8 mouse cellular contexts compared by ENCODE assay signal in the genomic region with DNA sequence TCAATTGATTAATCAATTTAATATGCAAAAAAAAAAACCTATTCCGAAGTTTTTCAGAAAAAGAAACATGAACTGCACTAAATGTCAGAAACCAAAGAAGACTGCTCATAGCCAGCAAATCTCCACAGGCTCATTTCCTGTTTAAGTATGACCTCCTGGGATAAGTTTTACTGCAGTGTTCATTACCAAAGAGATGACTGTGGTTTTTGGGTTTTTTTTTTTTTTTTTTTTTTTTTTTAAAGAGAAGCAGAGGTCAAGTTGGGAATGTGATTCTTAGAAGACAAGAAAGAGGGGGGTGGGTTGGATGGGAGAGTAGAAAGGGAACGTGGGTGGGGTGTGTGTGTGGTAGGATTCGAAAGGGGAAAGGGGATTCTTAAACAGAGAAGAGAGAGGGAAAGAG. TPM values are rescaled to one million over a fixed set of nuclear protein-coding genes. Genes with fewer than 3 reads are reported as not detected.
DNase-seq lines count a peak whose midpoint lies in the region; ATAC-seq and TF ChIP-seq lines count a peak whose summit lies in the region.

No protein-coding gene starts in this region.

- peak overlapping the region; percentile 81 for H3K9ac ChIP-seq in forebrain, embryonic 16.5 days (replicated peaks; ENCODE audit: low read depth, low read length)
- H3K9ac ChIP-seq in liver, postnatal 0 days (replicated peaks) = peak overlapping the region; percentile 79

- H3K4me3 ChIP-seq in gastrocnemius, adult 2 months = peak overlapping the region; percentile 94
- peak overlapping the region; percentile 90 for H3K4me3 ChIP-seq in forebrain, embryonic 16.5 days (replicated peaks; ENCODE audit: low read length)
- peak overlapping the region; percentile 90 for H3K4me3 ChIP-seq in liver, postnatal 0 days (ENCODE audit: low read depth, low read length)

- H3K9me3 ChIP-seq in forebrain, embryonic 16.5 days (ENCODE audit: control insufficient read depth, low read length) = no peaks in the 10 kb centered on the region
- no peaks in the 10 kb centered on the region for H3K9me3 ChIP-seq in liver, postnatal 0 days (ENCODE audit: low read length)

- no peaks in the 10 kb centered on the region for H3K27me3 ChIP-seq in forebrain, embryonic 16.5 days (replicated peaks; ENCODE audit: control insufficient read depth, insufficient read depth, low read length)
- no peaks in the 10 kb centered on the region for H3K27me3 ChIP-seq in liver, postnatal 0 days (ENCODE audit: insufficient read depth, low read length)

- H3K4me1 ChIP-seq in forebrain, embryonic 16.5 days (replicated peaks; ENCODE audit: control insufficient read depth, insufficient read depth, low read length) = peaks cover 14% of the 10 kb centered on the region
- H3K4me1 ChIP-seq in liver, postnatal 0 days (ENCODE audit: insufficient read depth) = peaks cover 22% of the 10 kb centered on the region

- DNase-seq in gastrocnemius, adult 2 months = no peak
- no peak for DNase-seq in gastrocnemius, adult 18-20 months (ENCODE audit: low spot score)
- DNase-seq in 416B (ENCODE audit: low read depth) = peak; percentile 59
- no peak for DNase-seq in liver, postnatal 0 days
- no peak for DNase-seq in urinary bladder, postnatal 4 days (ENCODE audit: low spot score in 2 of 2)
- no peak for DNase-seq in right cerebral cortex, postnatal 10 days (ENCODE audit: low spot score in 2 of 2)

- no peaks in the 10 kb centered on the region for H3K36me3 ChIP-seq in forebrain, embryonic 16.5 days (ENCODE audit: control insufficient read depth, insufficient read depth)
- H3K36me3 ChIP-seq in liver, postnatal 0 days (replicated peaks; ENCODE audit: insufficient read depth, low read length) = no peaks in the 10 kb centered on the region

- no peak for TF ChIP-seq CTCF in gastrocnemius, adult 2 months (IDR thresholded peaks at IDR 0.05)
- TF ChIP-seq CTCF in liver, postnatal 0 days (IDR thresholded peaks at IDR 0.05; ENCODE audit: low read depth) = no peak

- H3K27ac ChIP-seq in gastrocnemius, adult 2 months = peak overlapping the region; percentile 92
- H3K27ac ChIP-seq in forebrain, embryonic 16.5 days (ENCODE audit: low read length) = no peak overlapping the region
- peak overlapping the region; percentile 93 for H3K27ac ChIP-seq in liver, postnatal 0 days (ENCODE audit: low read depth)

- ATAC-seq in forebrain, embryonic 16.5 days = no peak
- no peak for ATAC-seq in liver, postnatal 0 days
- ATAC-seq in erythroid progenitor cell, adult 5-6 weeks (replicated peaks; ENCODE audit: low FRiP score, poor library complexity, severe bottlenecking) = no peak

- intact Hi-C loops in gastrocnemius, adult 2 months (cut with DNase I) = loop anchor here (5.0 kb wide), 1 partner anchor 36 kb away; no protein-coding TSS in a partner anchor

- 29% methylated on average over 3 of the region's 3 CpGs for WGBS in forebrain, embryonic 16.5 days
- WGBS in liver, postnatal 0 days (ENCODE audit: insufficient replicate concordance) = 23% methylated on average over 3 of the region's 3 CpGs

- peak overlapping the region; percentile 58 for H3K4me2 ChIP-seq in forebrain, embryonic 16.5 days (ENCODE audit: low read length)
- peak overlapping the region; percentile 85 for H3K4me2 ChIP-seq in liver, postnatal 0 days (ENCODE audit: low read depth, low read length)

- TF ChIP-seq EP300 in liver, postnatal 0 days (IDR thresholded peaks at IDR 0.05; ENCODE audit: low read depth) = no peak

RNA-seq across cellular contexts. Expression of a gene that starts 1.1 kb away (rescaled TPM):
- total RNA-seq in gastrocnemius, adult 2 months (2021) = 10 to 100 TPM; 15.0 to 23.0 TPM
- 10 to 100 TPM; 14.2 to 26.3 TPM for total RNA-seq in gastrocnemius, adult 18-20 months (2021)
- polyA plus RNA-seq in forebrain, embryonic 16.5 days (2015; fragmentation: Nextera tagmentation; extraction: Ambion mirVana) = 107 and 113 TPM in 2 replicates
- 24.9 and 30.6 TPM in 2 replicates for polyA plus RNA-seq in liver, postnatal 0 days (2015; fragmentation: Nextera tagmentation; extraction: Ambion mirVana)
- total RNA-seq in erythroid progenitor cell, adult 5-6 weeks (2015; ENCODE audit: low replicate concordance) = 10.9 and 16.2 TPM in 2 replicates
- 16.9 and 42.4 TPM in 2 replicates for total RNA-seq in erythroid progenitor cell, adult 5-6 weeks (2017; ENCODE audit: low replicate concordance)

RNA-seq across cellular contexts. Expression of a gene that starts 52.8 kb away (rescaled TPM):
- 1 to 10 TPM; 5.4 to 5.6 TPM for total RNA-seq in gastrocnemius, adult 2 months (2021)
- total RNA-seq in gastrocnemius, adult 18-20 months (2021) = 1 to 10 TPM; 3.7 to 5.0 TPM
- 252 and 274 TPM in 2 replicates for polyA plus RNA-seq in forebrain, embryonic 16.5 days (2015; fragmentation: Nextera tagmentation; extraction: Ambion mirVana)
- 0.05 and 0.25 TPM in 2 replicates for polyA plus RNA-seq in liver, postnatal 0 days (2015; fragmentation: Nextera tagmentation; extraction: Ambion mirVana)
- total RNA-seq in erythroid progenitor cell, adult 5-6 weeks (2015; ENCODE audit: low replicate concordance) = not detected in 2 replicates
- not detected in 2 replicates for total RNA-seq in erythroid progenitor cell, adult 5-6 weeks (2017; ENCODE audit: low replicate concordance)

Comparison
In these comparisons a context has a peak if more than half of its experiments do, and no peak if none do; other contexts are left out.
1. RNA of a gene that starts 52.8 kb away (total RNA-seq): 5.4 to 5.6 TPM in gastrocnemius, adult 2 months and 3.7 to 5.0 TPM in gastrocnemius, adult 18-20 months; not detected in erythroid progenitor cell, adult 5-6 weeks; every median in the first group is over 4 times any median in the second.
2. Peak in every context shown above with its lines, with median percentiles within 50 percentile points of each other: H3K4me3 ChIP-seq.